Mouse (Mus musculus): Measurements from ENCODE around the gene Clec4d.
"Not testable (repeated sequence)": the region's sequence is repeated elsewhere in the genome, so short reads cannot be mapped to it uniquely, and the experiment has no call there.

The Clec4d gene

GRCm38 (mm10) chr6:123261555-123262161 is at the start of gene Clec4d:
Clec4d (plus strand) TSS chr6:123262111.
- peak; percentile 35 for DNase-seq (ENCODE audit: low read depth, low spot score)

GRCm38 (mm10) chr6:123227519-123228166 is 34.3 kb upstream of the Clec4d start:
- no peak for DNase-seq (ENCODE audit: low read depth, low spot score)

- DNase-seq (ENCODE audit: low read depth, low spot score) = no peak
These were observed 32.3 kb upstream of the Clec4d start, which contains the start of gene Clec4n for GRCm38 (mm10) chr6:123229644-123230043. Clec4n (plus strand) TSS chr6:123229843.

- no peak for DNase-seq (ENCODE audit: low read depth, low spot score)
These were observed 30.8 kb upstream of the Clec4d start for GRCm38 (mm10) chr6:123231149-123231548.

- no peak for DNase-seq (ENCODE audit: low read depth, low spot score)
These were observed 24.3 kb upstream of the Clec4d start for GRCm38 (mm10) chr6:123237582-123237981.

GRCm38 (mm10) chr6:123244201-123244600 is 17.7 kb upstream of the Clec4d start:
- DNase-seq (ENCODE audit: low read depth, low spot score) = no peak

GRCm38 (mm10) chr6:123248862-123249261 is 13.0 kb upstream of the Clec4d start:
- DNase-seq (ENCODE audit: low read depth, low spot score) = not testable (repeated sequence)

- DNase-seq (ENCODE audit: low read depth, low spot score) = no peak
These were observed 9.2 kb upstream of the Clec4d start for GRCm38 (mm10) chr6:123252735-123253134.

GRCm38 (mm10) chr6:123258946-123259345 is 3.0 kb upstream of the Clec4d start:
- DNase-seq (ENCODE audit: low read depth, low spot score) = peak; percentile 28

GRCm38 (mm10) chr6:123259889-123260603 is 1.9 kb upstream of the Clec4d start:
- peak; percentile 13 for DNase-seq (ENCODE audit: low read depth, low spot score)

GRCm38 (mm10) chr6:123260868-123261267 is 1.0 kb upstream of the Clec4d start:
- DNase-seq (ENCODE audit: low read depth, low spot score) = no peak

GRCm38 (mm10) chr6:123264194-123264593 is 2.3 kb downstream of the Clec4d start:
- no peak for DNase-seq (ENCODE audit: low read depth, low spot score)

GRCm38 (mm10) chr6:123265809-123266208 is 3.9 kb downstream of the Clec4d start:
- no peak for DNase-seq (ENCODE audit: low read depth, low spot score)

GRCm38 (mm10) chr6:123266945-123267344 is 5.0 kb downstream of the Clec4d start:
- no peak for DNase-seq (ENCODE audit: low read depth, low spot score)

- no peak for DNase-seq (ENCODE audit: low read depth, low spot score)
These were observed 17.5 kb downstream of the Clec4d start for GRCm38 (mm10) chr6:123279443-123279842.

GRCm38 (mm10) chr6:123286311-123286710 is 24.4 kb downstream of the Clec4d start:
- DNase-seq (ENCODE audit: low read depth, low spot score) = no peak

GRCm38 (mm10) chr6:123288931-123289330 is 27.0 kb downstream of the Clec4d start:
- DNase-seq (ENCODE audit: low read depth, low spot score) = no peak

GRCm38 (mm10) chr6:123289753-123290152 is 27.8 kb downstream of the Clec4d start, which contains the start of gene Clec4e:
Clec4e (minus strand) TSS chr6:123289870.
- DNase-seq (ENCODE audit: low read depth, low spot score) = no peak

- DNase-seq (ENCODE audit: low read depth, low spot score) = no peak
These were observed 31.0 kb downstream of the Clec4d start for GRCm38 (mm10) chr6:123292751-123293400.

GRCm38 (mm10) chr6:123293509-123293908 is 31.6 kb downstream of the Clec4d start:
- DNase-seq (ENCODE audit: low read depth, low spot score) = not testable (repeated sequence)

GRCm38 (mm10) chr6:123296687-123297086 is 34.8 kb downstream of the Clec4d start:
- DNase-seq (ENCODE audit: low read depth, low spot score) = no peak

GRCm38 (mm10) chr6:123306315-123306714 is 44.4 kb downstream of the Clec4d start:
- DNase-seq (ENCODE audit: low read depth, low spot score) = not testable (repeated sequence)

Measured in 3T3-L1 (cell line).